Mouse (Mus musculus) layer of hippocampus, postnatal 25 days (tissue): ENCODE measurements around the gene Magee1. TPM values are rescaled to one million over a fixed set of nuclear protein-coding genes. Genes with fewer than 3 reads are reported as not detected.
"Not testable (repeated sequence)": the region's sequence is repeated elsewhere in the genome, so short reads cannot be mapped to it uniquely, and the experiment has no call there.

Experiments
- DNase-seq, 2 experiments: peaks; one replicate each; pipeline ENCODE4 v3.0.0; 2022; ENCODE audit warnings: mixed read lengths in 2 of 2, low spot score in 1 of 2; ENCODE audit errors: extremely low spot score in 1 of 2
- total RNA-seq, 2 experiments: library from RNA; stranded (reverse); gene quantifications; 2 replicates each; pipeline ENCODE4 v1.2.3; 2021

Magee1 gene
- 100 to 1,000 TPM; 137 to 140 TPM for total RNA-seq

- DNase-seq, result peak; percentile 70 to 71
These were observed at the start of gene Magee1 for GRCm38 (mm10) chrX:105120275-105121226. Gene Magee1, plus strand, starts transcription at chrX:105120378.

- no peak for DNase-seq
These were observed 41.0 kb upstream of the Magee1 start for GRCm38 (mm10) chrX:105079151-105079550.

- DNase-seq, result peak; percentile 88
These were observed 40.5 kb upstream of the Magee1 start, which contains the start of gene Pbdc1 for GRCm38 (mm10) chrX:105079615-105080092. Gene Pbdc1, plus strand, starts transcription at chrX:105079756.

GRCm38 (mm10) chrX:105080096-105080495 lies 40.1 kb upstream of the Magee1 start:
- DNase-seq, result no peak

- DNase-seq, result not testable (repeated sequence)
These were observed 37.2 kb upstream of the Magee1 start for GRCm38 (mm10) chrX:105083013-105083412.

GRCm38 (mm10) chrX:105104175-105104574 lies 16.0 kb upstream of the Magee1 start:
- DNase-seq, result peak in 1 of 2 experiments; percentile 19

- no peak for DNase-seq
These were observed 5.2 kb upstream of the Magee1 start for GRCm38 (mm10) chrX:105114994-105115393.

- DNase-seq, result peak; percentile 71 to 79
These were observed 1.2 kb downstream of the Magee1 start for GRCm38 (mm10) chrX:105121227-105121865.

GRCm38 (mm10) chrX:105124903-105125302 lies 4.7 kb downstream of the Magee1 start:
- no peak for DNase-seq

GRCm38 (mm10) chrX:105151872-105152461 lies 31.8 kb downstream of the Magee1 start:
- no peak for DNase-seq

GRCm38 (mm10) chrX:105165007-105165406 lies 44.8 kb downstream of the Magee1 start:
- not testable (repeated sequence) for DNase-seq

- no peak for DNase-seq
These were observed 47.0 kb downstream of the Magee1 start for GRCm38 (mm10) chrX:105167217-105167616.

Other genes with a start within 250 kb of the Magee1 start
- 10 to 100 TPM; 17.6 to 18.2 TPM for gene Pbdc1, start 40.6 kb upstream of the Magee1 start, total RNA-seq